Mouse (Mus musculus) hindbrain, embryonic 12.5 days (tissue): ENCODE results near the gene Mex3a. TPM values are rescaled to one million over a fixed set of nuclear protein-coding genes. Genes with fewer than 3 reads are reported as not detected.
A peak's percentile ranks its signal among the peaks of the same experiment; 100 is the strongest.

Source experiments
- ATAC-seq: fragments of 200-750 bp; cut with Nextera tagmentation; 2 replicates; pipeline ENCODE4 v1.8.0; 2017; ENCODE audit warnings: moderate TSS enrichment; ENCODE audit not compliant: low FRiP score
- H3K27ac ChIP-seq: fragments of 300-500 bp; sonication (generic); 2 replicates; pipeline ENCODE4 v1.5.1; 2016; ENCODE audit warnings: mild to moderate bottlenecking
- H3K27me3 ChIP-seq: fragments of 300-500 bp; sonication (generic); 2 replicates; pipeline ENCODE4 v1.6.1; 2016; ENCODE audit warnings: mild to moderate bottlenecking
- H3K36me3 ChIP-seq: fragments of 300-500 bp; sonication (generic); 2 replicates; pipeline ENCODE4 v1.6.1; 2016; ENCODE audit warnings: mild to moderate bottlenecking
- H3K4me1 ChIP-seq: fragments of 300-500 bp; sonication (generic); 2 replicates; pipeline ENCODE4 v1.6.1; 2016
- H3K4me2 ChIP-seq: fragments of 300-500 bp; sonication (generic); replicated peaks from 2 replicates; pipeline ENCODE4 v1.6.1; 2016; ENCODE audit warnings: mild to moderate bottlenecking
- H3K4me3 ChIP-seq: fragments of 300-500 bp; sonication (generic); 2 replicates; pipeline ENCODE4 v1.5.1; 2016; ENCODE audit warnings: mild to moderate bottlenecking
- H3K9ac ChIP-seq: fragments of 300-500 bp; sonication (generic); 2 replicates; pipeline ENCODE4 v1.6.1; 2016; ENCODE audit warnings: mild to moderate bottlenecking, moderate library complexity
- H3K9me3 ChIP-seq: fragments of 300-500 bp; sonication (generic); replicated peaks from 2 replicates; pipeline ENCODE4 v1.6.1; 2016; ENCODE audit warnings: mild to moderate bottlenecking
- WGBS: fragments of 180-500 bp; shearing (Covaris S2); methylation state at CpG from one replicate; pipeline ENCODE4 v1.1.7; 2016; 5-methylcytosine and 5-hydroxymethylcytosine counted together
- polyA plus RNA-seq: library from polyadenylated mRNA; unstranded; fragments of >200 nt; fragmentation: Nextera tagmentation; extraction: Ambion mirVana; gene quantifications from 2 replicates; pipeline ENCODE4 v1.2.1, GENCODE M21; 2016

Mex3a gene
- 44.2 and 44.5 TPM in 2 replicates for polyA plus RNA-seq

GRCm38 (mm10) chr3:88532299-88532674 is at the start of gene Mex3a:
Mex3a (plus strand) TSS chr3:88532395.
- WGBS = 2% methylated on average over 28 of the region's 31 CpGs
- no peak for ATAC-seq
- no peaks in the 10 kb centered on the region for H3K9me3 ChIP-seq
- H3K4me3 ChIP-seq = peak within 1 kb of the TSS; percentile 94
- H3K4me1 ChIP-seq = peaks cover 65% of the 10 kb centered on the region
- H3K27ac ChIP-seq = peak within 1 kb of the TSS; percentile 99
- peak within 1 kb of the TSS; percentile 95 for H3K4me2 ChIP-seq
- peaks cover 19% of the 10 kb centered on the region for H3K36me3 ChIP-seq
- H3K9ac ChIP-seq = peak within 1 kb of the TSS; percentile 99
- H3K27me3 ChIP-seq = no peaks in the 10 kb centered on the region

GRCm38 (mm10) chr3:88483141-88483540 is 49.1 kb upstream of the Mex3a start:
- Histone ChIP-seq H3K27me3 (peaks cover 61% of the 10 kb centered on the region), H3K27ac (no peak overlapping the region), H3K36me3 (no peaks in the 10 kb centered on the region), H3K9me3 (no peaks in the 10 kb centered on the region), H3K4me1 (peaks cover 8% of the 10 kb centered on the region), H3K9ac (no peak overlapping the region), H3K4me3 (no peak overlapping the region), H3K4me2 (no peak overlapping the region)
- WGBS = 75% methylated on average over 8 of the region's 8 CpGs
- ATAC-seq = 0 out of 2 replicates have a peak, but pooled peaks have one; percentile 43

DNA sequence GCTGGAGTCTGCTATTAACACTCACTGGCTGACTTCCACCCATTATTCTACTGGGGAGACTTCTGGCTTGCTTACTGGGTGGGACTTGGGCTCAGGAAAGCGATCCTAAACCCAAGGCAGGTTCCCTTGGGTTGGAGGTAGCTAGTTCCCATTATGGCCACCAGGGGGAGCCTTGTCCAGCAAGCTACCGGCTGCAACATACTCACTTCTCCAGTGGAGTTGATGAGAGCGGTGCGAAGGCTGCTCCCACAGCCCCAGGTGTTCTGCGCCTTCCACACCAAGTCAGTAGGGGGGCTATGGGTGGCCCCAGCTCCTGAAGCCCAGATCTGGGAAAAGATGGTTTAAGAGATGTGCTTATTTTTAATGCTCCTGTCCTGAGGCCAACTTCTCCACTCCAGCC is 48.6 kb upstream of the Mex3a start:
- WGBS = 8% methylated on average over 5 of the region's 5 CpGs
- Histone ChIP-seq H3K4me2 (no peak overlapping the region), H3K36me3 (no peaks in the 10 kb centered on the region), H3K27ac (no peak overlapping the region), H3K4me3 (no peak overlapping the region), H3K27me3 (peaks cover 63% of the 10 kb centered on the region), H3K4me1 (peaks cover 12% of the 10 kb centered on the region), H3K9me3 (no peaks in the 10 kb centered on the region), H3K9ac (no peak overlapping the region)
- peak; percentile 39; the same call in 1 of the 2 replicates for ATAC-seq

DNA sequence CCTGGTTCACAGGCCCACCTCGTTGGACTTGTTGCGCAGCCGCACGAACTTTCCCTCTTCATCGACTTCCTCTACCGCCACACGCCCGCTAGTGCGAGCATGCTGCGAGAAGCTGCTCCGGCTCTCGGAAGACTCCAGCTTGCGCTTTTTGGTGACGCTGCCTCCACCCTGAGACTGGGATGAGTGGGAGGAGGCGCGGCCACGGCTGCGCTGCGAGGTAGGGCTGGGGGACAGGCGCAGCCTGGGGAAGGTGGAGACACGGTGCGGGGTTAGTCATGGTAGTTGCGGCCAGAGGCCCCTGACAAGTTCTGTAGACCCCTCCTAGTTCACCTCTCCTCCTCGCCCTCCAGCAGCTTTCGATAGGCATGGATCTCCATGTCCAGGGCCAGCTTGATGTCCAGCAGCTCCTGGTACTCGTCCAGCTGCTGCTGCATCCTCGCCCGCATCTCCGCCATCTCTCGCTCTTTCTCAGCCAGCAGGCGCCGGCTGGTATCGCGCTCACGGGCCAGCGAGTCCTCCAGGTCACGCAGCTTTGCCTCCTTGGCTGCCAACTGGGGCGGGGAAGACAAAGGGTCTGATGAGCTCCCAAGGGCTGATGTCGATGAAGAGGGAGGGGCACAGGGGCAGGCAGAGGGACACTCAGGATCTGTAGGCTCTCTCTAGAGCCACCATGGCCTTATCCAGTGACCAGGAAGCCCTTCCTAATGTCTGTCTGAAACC is 47.4 kb upstream of the Mex3a start:
- peak overlapping the region; percentile 54 for H3K9ac ChIP-seq
- H3K27ac ChIP-seq = no peak overlapping the region
- WGBS = 14% methylated on average over 34 of the region's 39 CpGs
- no peak for ATAC-seq
- peaks cover 63% of the 10 kb centered on the region for H3K27me3 ChIP-seq
- no peaks in the 10 kb centered on the region for H3K36me3 ChIP-seq
- H3K4me2 ChIP-seq = peak overlapping the region; percentile 48
- H3K9me3 ChIP-seq = no peaks in the 10 kb centered on the region
- H3K4me3 ChIP-seq = peak overlapping the region; percentile 28
- peaks cover 16% of the 10 kb centered on the region for H3K4me1 ChIP-seq

DNA sequence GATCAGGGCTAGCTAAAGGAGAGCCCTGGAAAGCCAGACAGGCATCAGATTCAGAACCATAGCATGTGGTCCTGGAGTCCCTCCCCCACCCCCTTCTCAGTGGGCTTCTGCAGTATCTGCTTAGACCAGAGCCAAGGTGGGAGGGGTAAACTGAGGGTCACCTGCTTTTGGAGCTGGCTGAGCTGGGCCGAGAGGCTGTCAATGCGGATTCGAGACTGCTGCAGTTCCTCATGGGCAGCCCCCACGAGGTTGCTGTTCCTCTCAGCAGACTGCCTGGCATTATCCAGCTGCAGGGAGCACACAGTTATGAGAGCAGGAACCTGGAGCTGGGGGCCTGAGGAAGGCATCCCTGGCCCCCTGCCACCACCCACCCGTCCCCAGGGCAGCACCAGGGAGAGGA is 46.2 kb upstream of the Mex3a start:
- Histone ChIP-seq H3K36me3 (no peaks in the 10 kb centered on the region), H3K9ac (no peak overlapping the region), H3K9me3 (no peaks in the 10 kb centered on the region), H3K27me3 (peaks cover 70% of the 10 kb centered on the region), H3K4me1 (peaks cover 16% of the 10 kb centered on the region), H3K4me3 (no peak overlapping the region), H3K4me2 (no peak overlapping the region), H3K27ac (no peak overlapping the region)
- 75% methylated on average over 5 of the region's 5 CpGs for whole genome bisulfite sequencing
- no peak for ATAC-seq

DNA sequence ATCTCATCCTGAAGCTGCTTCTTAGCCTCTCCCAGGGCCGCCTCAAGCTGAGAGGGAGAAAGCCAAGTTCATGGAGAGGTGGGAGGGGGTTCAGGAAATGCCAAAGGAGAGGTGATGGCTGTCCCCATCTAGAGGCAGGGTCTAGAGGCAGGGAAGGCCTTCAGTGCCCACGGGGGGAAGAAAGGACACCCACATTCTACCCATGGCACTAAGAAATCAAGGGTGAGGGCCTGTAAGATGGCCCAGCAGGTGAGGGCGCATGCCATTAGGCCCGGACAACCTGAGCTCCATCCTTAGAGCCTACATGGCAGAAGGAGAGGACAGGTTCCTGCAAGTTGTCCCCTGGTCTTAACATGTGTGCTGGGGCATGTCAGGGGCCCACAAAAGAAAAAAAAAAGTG is 45.3 kb upstream of the Mex3a start:
- ATAC-seq = no peak
- H3K27ac ChIP-seq = no peak overlapping the region
- H3K4me2 ChIP-seq = no peak overlapping the region
- peaks cover 70% of the 10 kb centered on the region for H3K27me3 ChIP-seq
- 78% methylated on average over 4 of the region's 4 CpGs for WGBS
- no peaks in the 10 kb centered on the region for H3K9me3 ChIP-seq
- peaks cover 16% of the 10 kb centered on the region for H3K4me1 ChIP-seq
- H3K36me3 ChIP-seq = no peaks in the 10 kb centered on the region
- no peak overlapping the region for H3K9ac ChIP-seq
- no peak overlapping the region for H3K4me3 ChIP-seq

GRCm38 (mm10) chr3:88487396-88487795 is 44.8 kb upstream of the Mex3a start:
- Histone ChIP-seq H3K27ac (no peak overlapping the region), H3K4me3 (no peak overlapping the region), H3K27me3 (peaks cover 65% of the 10 kb centered on the region), H3K9ac (no peak overlapping the region), H3K36me3 (no peaks in the 10 kb centered on the region), H3K9me3 (no peaks in the 10 kb centered on the region), H3K4me2 (no peak overlapping the region), H3K4me1 (peaks cover 18% of the 10 kb centered on the region)
- WGBS = 80% methylated on average over 1 of the region's 1 CpGs
- ATAC-seq = no peak

DNA sequence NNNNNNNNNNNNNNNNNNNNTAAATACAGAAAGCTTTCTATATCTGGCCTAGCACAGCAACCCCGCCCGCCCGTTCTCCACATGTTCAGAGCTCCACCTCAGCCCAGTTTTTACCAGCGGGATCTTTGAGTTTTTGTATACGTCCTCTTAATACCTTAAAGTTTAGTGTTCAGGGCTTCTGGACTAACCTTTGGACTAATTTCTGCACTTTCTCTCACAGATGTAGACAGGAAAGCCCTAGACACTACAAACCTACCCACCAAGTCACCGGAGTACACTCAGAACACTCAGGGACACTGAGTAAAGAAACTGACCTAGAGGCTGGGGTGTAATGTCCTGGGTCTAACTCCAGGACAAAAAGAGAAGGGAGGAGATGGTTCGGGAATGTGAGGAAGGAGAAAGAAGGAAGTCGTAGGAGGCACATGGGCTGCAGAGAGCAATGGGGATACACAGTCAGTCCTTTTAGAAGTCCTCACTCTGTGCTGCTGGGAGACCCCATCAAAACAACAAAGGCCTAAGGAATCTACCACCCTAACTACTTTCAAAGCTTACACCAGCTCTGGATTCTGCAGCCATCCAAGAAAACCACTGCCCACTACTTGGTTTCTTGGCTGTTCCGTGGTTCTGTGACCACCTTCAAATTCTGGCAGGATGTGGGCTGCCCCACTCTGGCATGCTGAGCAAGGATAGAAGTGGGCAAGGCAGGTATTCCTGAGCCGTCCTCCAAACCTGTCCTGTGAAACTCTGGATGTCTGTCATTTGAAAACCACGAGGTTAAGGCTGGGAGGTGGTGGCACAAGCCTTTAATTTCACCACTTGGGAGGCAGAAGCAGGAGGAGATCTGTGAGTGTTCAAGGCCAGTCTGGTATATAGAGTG is 38.3 kb upstream of the Mex3a start:
- H3K27me3 ChIP-seq = peaks cover 7% of the 10 kb centered on the region; the same call in 1 of the 2 replicates
- no peaks in the 10 kb centered on the region for H3K36me3 ChIP-seq
- 81% methylated on average over 11 of the region's 11 CpGs for WGBS
- H3K27ac ChIP-seq = no peak overlapping the region
- H3K4me1 ChIP-seq = peaks cover 21% of the 10 kb centered on the region
- H3K9me3 ChIP-seq = no peaks in the 10 kb centered on the region
- no peak overlapping the region for H3K9ac ChIP-seq
- ATAC-seq = no peak
- no peak overlapping the region for H3K4me2 ChIP-seq
- H3K4me3 ChIP-seq = no peak overlapping the region

GRCm38 (mm10) chr3:88494836-88495628 is 37.2 kb upstream of the Mex3a start:
- no peak overlapping the region for H3K9ac ChIP-seq
- no peak for ATAC-seq
- H3K27me3 ChIP-seq = peaks cover 6% of the 10 kb centered on the region; the same call in 1 of the 2 replicates
- no peaks in the 10 kb centered on the region for H3K9me3 ChIP-seq
- H3K36me3 ChIP-seq = no peaks in the 10 kb centered on the region
- H3K27ac ChIP-seq = no peak overlapping the region
- no peak overlapping the region for H3K4me2 ChIP-seq
- H3K4me3 ChIP-seq = no peak overlapping the region
- 73% methylated on average over 9 of the region's 9 CpGs for WGBS
- H3K4me1 ChIP-seq = peaks cover 20% of the 10 kb centered on the region

DNA sequence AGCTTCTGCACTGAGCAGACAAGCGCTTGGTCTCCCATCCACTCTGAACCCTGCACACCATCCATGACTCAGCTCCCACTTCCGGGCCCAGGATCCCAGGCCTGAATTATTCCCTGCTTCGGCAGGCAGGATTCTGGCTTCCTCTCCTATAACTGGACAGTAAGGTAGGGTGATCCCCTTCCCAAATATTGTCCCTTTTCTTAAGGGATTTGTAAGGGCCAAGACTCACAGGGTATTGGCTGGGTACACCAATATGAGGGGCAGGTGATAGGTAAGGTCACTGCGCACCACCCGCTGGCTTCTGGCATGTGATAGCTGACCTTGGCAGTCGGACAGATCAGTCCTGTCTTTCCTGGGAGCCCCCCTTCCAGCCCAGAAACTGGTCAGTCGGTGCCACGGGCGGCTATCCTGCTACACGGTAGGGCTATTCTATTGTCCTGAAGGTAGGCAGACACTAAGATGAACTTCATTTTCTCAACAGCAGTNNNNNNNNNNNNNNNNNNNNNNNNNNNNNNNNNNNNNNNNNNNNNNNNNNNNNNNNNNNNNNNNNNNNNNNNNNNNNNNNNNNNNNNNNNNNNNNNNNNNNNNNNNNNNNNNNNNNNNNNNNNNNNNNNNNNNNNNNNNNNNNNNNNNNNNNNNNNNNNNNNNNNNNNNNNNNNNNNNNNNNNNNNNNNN is 36.3 kb upstream of the Mex3a start:
- peaks cover 6% of the 10 kb centered on the region; the same call in 1 of the 2 replicates for H3K27me3 ChIP-seq
- no peak for ATAC-seq
- peaks cover 20% of the 10 kb centered on the region for H3K4me1 ChIP-seq
- H3K27ac ChIP-seq = no peak overlapping the region
- no peaks in the 10 kb centered on the region for H3K36me3 ChIP-seq
- H3K9ac ChIP-seq = no peak overlapping the region
- no peak overlapping the region for H3K4me2 ChIP-seq
- WGBS = 86% methylated on average over 10 of the region's 10 CpGs
- H3K9me3 ChIP-seq = no peaks in the 10 kb centered on the region
- no peak overlapping the region for H3K4me3 ChIP-seq

- no peaks in the 10 kb centered on the region for H3K36me3 ChIP-seq
- 72% methylated on average over 4 of the region's 4 CpGs for WGBS
- no peak for ATAC-seq
- H3K4me3 ChIP-seq = no peak overlapping the region
- H3K27me3 ChIP-seq = peaks cover 36% of the 10 kb centered on the region
- no peak overlapping the region for H3K9ac ChIP-seq
- no peak overlapping the region for H3K4me2 ChIP-seq
- H3K9me3 ChIP-seq = no peaks in the 10 kb centered on the region
- H3K27ac ChIP-seq = no peak overlapping the region
- peaks cover 28% of the 10 kb centered on the region for H3K4me1 ChIP-seq
Observed at GRCm38 (mm10) chr3:88499580-88499979, 32.6 kb upstream of the Mex3a start.
